Mouse (Mus musculus): Measurements from ENCODE around the gene Gtpbp8.
A peak's percentile ranks its signal among the peaks of the same experiment; 100 is the strongest.

Gtpbp8 gene

DNA sequence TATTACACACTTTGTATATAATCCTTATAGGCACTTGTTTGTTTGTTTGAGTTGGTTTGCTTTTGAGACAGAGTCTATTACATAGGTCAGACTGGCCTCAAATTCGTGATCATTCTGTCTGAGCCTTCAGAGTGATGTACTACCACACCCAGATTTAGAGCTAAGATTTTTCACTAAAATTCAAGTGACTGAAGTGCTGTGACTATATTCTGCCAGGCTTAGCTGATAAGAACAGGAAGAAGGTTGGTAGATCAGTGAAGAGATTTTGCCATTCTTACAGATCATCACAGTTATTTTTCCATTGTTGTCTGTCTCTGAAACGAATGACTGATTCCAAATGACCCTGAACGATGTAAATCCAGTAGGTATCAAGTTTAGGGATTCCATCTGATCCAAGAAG is 1.8 kb upstream of the Gtpbp8 start:
- DNase-seq (ENCODE audit: low read depth, low spot score) = no peak

GRCm38 (mm10) chr16:44745471-44745865 is 695 bp downstream of the Gtpbp8 start:
- no peak for DNase-seq (ENCODE audit: low read depth, low spot score)
- 0 out of 2 replicates have a peak, but pooled peaks cover 3% of the 10 kb centered on the region for H3K36me3 ChIP-seq (ENCODE audit: control insufficient read depth, insufficient read depth, low read length, poor library complexity, severe bottlenecking)
- no peaks in the 10 kb centered on the region for H3K27me3 ChIP-seq (ENCODE audit: control insufficient read depth, insufficient read depth, low read length, poor library complexity, severe bottlenecking)

More for the DNA sequence above, 1.8 kb upstream of the Gtpbp8 start:
- H3K27me3 ChIP-seq (ENCODE audit: control insufficient read depth, insufficient read depth, low read length, poor library complexity, severe bottlenecking) = no peaks in the 10 kb centered on the region
- H3K36me3 ChIP-seq (ENCODE audit: control insufficient read depth, insufficient read depth, low read length, poor library complexity, severe bottlenecking) = no peaks in the 10 kb centered on the region

GRCm38 (mm10) chr16:44742753-44743152 is 3.4 kb downstream of the Gtpbp8 start:
- peaks cover 9% of the 10 kb centered on the region; the same call in 1 of the 2 replicates for H3K36me3 ChIP-seq (ENCODE audit: control insufficient read depth, insufficient read depth, low read length, poor library complexity, severe bottlenecking)
- H3K27me3 ChIP-seq (ENCODE audit: control insufficient read depth, insufficient read depth, low read length, poor library complexity, severe bottlenecking) = no peaks in the 10 kb centered on the region
- peak; percentile 18 for DNase-seq (ENCODE audit: low read depth, low spot score)

DNA sequence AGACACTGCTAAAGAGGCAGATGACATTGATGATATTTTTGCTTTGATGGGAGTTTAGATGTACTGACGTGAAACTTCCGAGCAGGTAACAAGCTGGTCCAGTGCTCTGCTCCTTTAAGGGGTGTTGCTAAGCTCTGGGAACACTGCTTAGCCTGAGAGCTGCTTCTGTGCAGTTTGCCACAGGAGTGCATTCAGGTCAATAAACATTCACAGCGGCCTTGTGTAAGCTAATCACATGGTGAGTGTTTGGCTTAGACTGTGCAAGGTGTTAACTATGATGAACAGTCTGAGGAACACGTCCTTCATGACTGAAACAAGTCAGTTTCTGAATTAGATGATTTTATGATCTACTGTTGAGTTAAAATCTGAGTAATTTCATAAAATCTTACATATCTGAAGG is 10.0 kb downstream of the Gtpbp8 start:
- Histone ChIP-seq H3K36me3 (ENCODE audit: control insufficient read depth, insufficient read depth, low read length, poor library complexity, severe bottlenecking) (peaks cover 19% of the 10 kb centered on the region), H3K27me3 (ENCODE audit: control insufficient read depth, insufficient read depth, low read length, poor library complexity, severe bottlenecking) (no peaks in the 10 kb centered on the region)
- no peak for DNase-seq (ENCODE audit: low read depth, low spot score)

GRCm38 (mm10) chr16:44735676-44736075 is 10.5 kb downstream of the Gtpbp8 start:
- H3K27me3 ChIP-seq (ENCODE audit: control insufficient read depth, insufficient read depth, low read length, poor library complexity, severe bottlenecking) = no peaks in the 10 kb centered on the region
- no peak for DNase-seq (ENCODE audit: low read depth, low spot score)
- H3K36me3 ChIP-seq (ENCODE audit: control insufficient read depth, insufficient read depth, low read length, poor library complexity, severe bottlenecking) = peaks cover 19% of the 10 kb centered on the region

DNA sequence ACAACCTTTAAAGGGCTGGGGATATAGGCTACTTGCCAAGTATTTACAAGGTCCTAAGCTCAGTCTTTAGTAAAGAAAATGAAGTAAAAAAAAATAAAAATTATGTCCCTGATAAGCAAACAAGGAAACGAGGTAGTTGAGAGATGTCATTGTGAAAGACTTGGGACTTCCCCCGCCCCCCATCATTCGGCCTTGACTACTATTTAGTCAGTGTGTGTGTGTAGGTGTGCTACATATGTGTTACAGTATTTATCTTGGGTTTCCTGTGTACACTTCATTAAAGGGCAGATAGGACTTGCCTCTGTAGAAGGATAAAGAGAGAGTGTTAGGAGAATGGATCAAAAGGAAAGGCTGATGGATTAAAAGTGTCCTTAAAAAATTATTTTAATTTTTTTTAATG is 12.1 kb downstream of the Gtpbp8 start:
- DNase-seq (ENCODE audit: low read depth, low spot score) = peak; percentile 27
- Histone ChIP-seq H3K27me3 (ENCODE audit: control insufficient read depth, insufficient read depth, low read length, poor library complexity, severe bottlenecking) (no peaks in the 10 kb centered on the region), H3K36me3 (ENCODE audit: control insufficient read depth, insufficient read depth, low read length, poor library complexity, severe bottlenecking) (peaks cover 19% of the 10 kb centered on the region)

DNA sequence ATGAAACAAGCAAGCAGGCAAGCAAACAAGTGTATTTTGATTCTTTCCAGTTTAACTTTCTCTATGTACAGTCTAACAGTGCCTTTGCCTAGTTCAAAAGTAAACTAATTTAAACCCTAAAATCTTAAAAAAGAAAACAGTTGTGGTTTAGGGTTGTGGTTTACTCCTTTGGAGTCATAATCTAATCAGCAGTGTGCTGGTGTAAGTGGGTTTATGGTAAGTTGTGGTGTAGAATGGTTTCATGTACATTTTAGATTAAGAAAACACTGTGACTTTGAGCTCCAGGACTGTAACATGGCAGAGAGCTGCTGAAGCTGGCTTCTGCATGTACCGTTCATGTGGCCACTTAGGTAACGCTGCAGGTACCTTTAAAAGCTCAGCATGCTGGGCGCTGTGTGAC is 18.6 kb downstream of the Gtpbp8 start:
- no peak for DNase-seq (ENCODE audit: low read depth, low spot score)
- Histone ChIP-seq H3K27me3 (ENCODE audit: control insufficient read depth, insufficient read depth, low read length, poor library complexity, severe bottlenecking) (no peaks in the 10 kb centered on the region), H3K36me3 (ENCODE audit: control insufficient read depth, insufficient read depth, low read length, poor library complexity, severe bottlenecking) (peaks cover 7% of the 10 kb centered on the region; the same call in 1 of the 2 replicates)

DNA sequence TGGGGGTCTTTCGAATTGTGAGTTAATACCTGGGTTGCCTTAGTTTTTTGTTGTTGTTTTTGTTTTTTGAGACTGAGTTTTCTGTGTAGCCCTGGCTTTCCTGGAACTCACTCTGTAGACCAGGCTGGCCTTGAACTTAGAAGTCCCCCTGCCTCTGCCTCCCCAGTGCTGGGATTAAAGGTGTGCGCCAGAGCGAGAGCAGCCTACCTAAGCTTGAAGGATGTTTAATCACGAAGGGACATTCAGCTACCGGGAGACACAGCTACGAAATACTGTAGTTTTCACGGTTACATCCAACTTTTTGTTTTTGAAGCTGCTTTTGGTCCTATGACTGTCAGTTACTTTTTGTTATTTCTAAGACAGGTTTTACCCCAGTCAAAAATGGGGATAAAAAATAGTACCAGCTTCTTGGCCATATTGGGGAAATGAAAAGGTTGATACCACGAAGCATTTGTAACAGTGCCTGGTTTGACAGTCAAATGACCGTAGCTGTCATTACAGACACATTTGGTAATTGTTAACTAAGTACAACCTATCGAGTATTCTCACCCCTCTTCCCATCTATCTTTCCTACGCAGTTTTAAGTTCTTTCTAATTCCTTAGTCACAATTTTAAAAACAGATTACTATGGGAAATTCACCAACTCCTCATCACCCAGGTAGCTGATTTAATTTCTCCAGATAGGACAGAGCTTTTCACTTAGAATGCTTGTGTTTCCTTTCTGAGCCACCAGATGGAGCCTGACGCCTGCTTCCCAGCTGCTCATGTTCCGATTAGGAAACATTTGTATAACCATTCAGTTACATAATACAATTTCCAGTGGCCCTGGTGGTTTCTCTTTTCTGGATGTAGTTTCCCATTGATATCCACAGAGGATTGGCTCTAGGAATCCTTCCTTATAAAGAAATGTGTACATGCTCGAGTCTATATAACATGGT is 20.6 kb downstream of the Gtpbp8 start:
- H3K27me3 ChIP-seq (ENCODE audit: control insufficient read depth, insufficient read depth, low read length, poor library complexity, severe bottlenecking) = no peaks in the 10 kb centered on the region
- H3K36me3 ChIP-seq (ENCODE audit: control insufficient read depth, insufficient read depth, low read length, poor library complexity, severe bottlenecking) = peaks cover 2% of the 10 kb centered on the region; the same call in 1 of the 2 replicates
- DNase-seq (ENCODE audit: low read depth, low spot score) = peak; percentile 83

DNA sequence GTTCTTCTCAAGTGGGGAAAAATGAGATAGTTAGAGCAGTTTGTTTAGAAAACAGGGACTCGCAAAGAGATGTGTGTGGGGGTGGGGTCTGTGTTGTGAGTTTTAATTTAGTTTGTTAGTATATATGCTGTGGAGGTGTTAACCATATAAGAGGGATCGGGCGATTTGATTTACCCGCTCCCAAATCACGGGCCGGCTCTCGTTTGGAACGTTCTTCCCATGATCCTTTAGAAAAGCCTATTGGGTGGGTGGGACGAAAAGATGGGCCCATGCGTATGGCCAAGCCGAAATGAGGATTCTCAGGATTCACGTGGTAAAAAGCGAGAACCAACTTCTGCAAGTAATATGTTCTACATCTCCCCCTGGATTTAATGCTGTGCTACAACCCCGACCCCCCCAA is 21.3 kb downstream of the Gtpbp8 start:
- no peaks in the 10 kb centered on the region for H3K27me3 ChIP-seq (ENCODE audit: control insufficient read depth, insufficient read depth, low read length, poor library complexity, severe bottlenecking)
- H3K36me3 ChIP-seq (ENCODE audit: control insufficient read depth, insufficient read depth, low read length, poor library complexity, severe bottlenecking) = peaks cover 2% of the 10 kb centered on the region; the same call in 1 of the 2 replicates
- peak; percentile 16 for DNase-seq (ENCODE audit: low read depth, low spot score)

DNA sequence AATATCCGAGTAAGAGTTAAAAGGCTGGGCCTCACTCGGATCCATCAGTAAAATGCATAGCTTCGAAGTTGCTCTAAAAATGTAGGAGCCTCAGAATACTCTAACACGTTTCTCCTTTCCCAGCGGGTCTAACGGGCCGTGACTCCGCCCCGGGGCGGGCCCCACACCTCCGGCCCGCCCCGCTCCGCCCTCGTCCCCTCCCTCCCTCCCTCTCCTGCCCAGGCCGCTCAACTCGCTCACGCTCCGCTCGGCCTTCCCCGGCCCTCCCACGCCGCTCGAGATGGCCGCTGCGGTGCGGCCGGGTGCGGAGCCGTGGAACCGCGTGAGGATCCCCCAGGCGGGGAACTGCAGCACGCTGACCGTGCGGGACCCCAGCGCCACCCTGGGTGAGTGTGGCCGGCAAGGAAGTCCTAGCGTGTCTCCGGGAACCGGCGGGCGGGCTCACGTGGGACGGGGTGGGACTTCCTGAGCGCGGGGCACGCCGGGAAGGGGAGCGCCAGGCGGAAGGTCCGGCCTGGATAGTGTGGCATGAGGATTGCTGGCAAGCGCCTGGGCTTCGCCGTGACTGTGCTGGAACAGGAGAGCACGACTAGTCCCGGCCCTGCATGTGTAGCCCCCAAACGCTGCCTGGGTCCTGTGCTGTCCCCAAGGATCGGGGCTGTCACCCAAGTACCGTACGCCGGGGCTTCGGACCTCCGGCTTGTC is 21.9 kb downstream of the Gtpbp8 start, which contains the start of gene Nepro:
TSS of gene Nepro (plus strand) at position 219 of the 705 bp plus-strand sequence.
- peaks cover 2% of the 10 kb centered on the region; the same call in 1 of the 2 replicates for H3K36me3 ChIP-seq (ENCODE audit: control insufficient read depth, insufficient read depth, low read length, poor library complexity, severe bottlenecking)
- H3K27me3 ChIP-seq (ENCODE audit: control insufficient read depth, insufficient read depth, low read length, poor library complexity, severe bottlenecking) = no peaks in the 10 kb centered on the region
- DNase-seq (ENCODE audit: low read depth, low spot score) = peak; percentile 87

DNA sequence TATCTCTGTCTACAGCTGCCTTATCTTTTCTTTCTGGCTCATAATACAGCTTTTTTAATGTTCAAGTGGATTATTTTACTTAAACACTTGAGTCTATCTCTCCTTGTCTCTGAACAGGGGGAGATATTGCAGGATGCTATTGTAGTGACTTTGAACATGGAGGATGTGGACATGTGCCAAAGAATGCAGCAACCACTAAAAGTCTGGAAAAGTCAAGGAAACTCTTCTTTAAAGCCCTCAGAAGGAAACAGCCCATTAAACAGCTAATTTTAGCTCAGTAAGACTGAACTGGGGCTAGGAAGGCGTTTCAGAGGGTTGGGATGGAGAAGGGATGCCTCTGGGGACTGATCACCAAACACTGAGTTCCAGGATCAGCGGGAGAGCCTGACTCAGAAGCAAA is 23.5 kb downstream of the Gtpbp8 start:
- no peak for DNase-seq (ENCODE audit: low read depth, low spot score)
- no peaks in the 10 kb centered on the region for H3K27me3 ChIP-seq (ENCODE audit: control insufficient read depth, insufficient read depth, low read length, poor library complexity, severe bottlenecking)
- H3K36me3 ChIP-seq (ENCODE audit: control insufficient read depth, insufficient read depth, low read length, poor library complexity, severe bottlenecking) = no peaks in the 10 kb centered on the region; the same call in 1 of the 2 replicates

GRCm38 (mm10) chr16:44720518-44720917 is 25.6 kb downstream of the Gtpbp8 start:
- peak; percentile 32 for DNase-seq (ENCODE audit: low read depth, low spot score)
- H3K36me3 ChIP-seq (ENCODE audit: control insufficient read depth, insufficient read depth, low read length, poor library complexity, severe bottlenecking) = no peaks in the 10 kb centered on the region; the same call in 1 of the 2 replicates
- H3K27me3 ChIP-seq (ENCODE audit: control insufficient read depth, insufficient read depth, low read length, poor library complexity, severe bottlenecking) = no peaks in the 10 kb centered on the region

DNA sequence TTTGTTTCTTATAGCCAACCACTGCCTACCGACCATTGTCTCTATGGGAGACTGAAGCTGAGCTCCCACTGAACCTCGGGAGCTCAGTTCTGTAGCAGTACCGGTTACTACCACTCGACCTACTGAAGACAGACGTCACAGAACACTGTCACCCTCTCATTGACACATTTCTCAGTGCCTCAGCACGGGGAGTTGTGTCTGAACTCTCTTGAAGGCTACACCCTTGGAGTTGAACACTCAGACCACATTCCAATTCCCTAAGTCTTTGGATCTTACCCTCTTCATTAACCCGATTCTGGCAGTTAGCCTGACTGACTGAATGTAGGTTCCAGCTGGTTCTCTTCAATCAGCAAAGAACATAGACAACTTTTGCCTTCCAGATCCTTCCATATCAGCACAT is 26.8 kb downstream of the Gtpbp8 start:
- Histone ChIP-seq H3K36me3 (ENCODE audit: control insufficient read depth, insufficient read depth, low read length, poor library complexity, severe bottlenecking) (no peaks in the 10 kb centered on the region; the same call in 1 of the 2 replicates), H3K27me3 (ENCODE audit: control insufficient read depth, insufficient read depth, low read length, poor library complexity, severe bottlenecking) (no peaks in the 10 kb centered on the region)
- DNase-seq (ENCODE audit: low read depth, low spot score) = no peak

GRCm38 (mm10) chr16:44717838-44718237 is 28.3 kb downstream of the Gtpbp8 start:
- no peaks in the 10 kb centered on the region for H3K27me3 ChIP-seq (ENCODE audit: control insufficient read depth, insufficient read depth, low read length, poor library complexity, severe bottlenecking)
- no peak for DNase-seq (ENCODE audit: low read depth, low spot score)
- H3K36me3 ChIP-seq (ENCODE audit: control insufficient read depth, insufficient read depth, low read length, poor library complexity, severe bottlenecking) = no peaks in the 10 kb centered on the region; the same call in 1 of the 2 replicates

DNA sequence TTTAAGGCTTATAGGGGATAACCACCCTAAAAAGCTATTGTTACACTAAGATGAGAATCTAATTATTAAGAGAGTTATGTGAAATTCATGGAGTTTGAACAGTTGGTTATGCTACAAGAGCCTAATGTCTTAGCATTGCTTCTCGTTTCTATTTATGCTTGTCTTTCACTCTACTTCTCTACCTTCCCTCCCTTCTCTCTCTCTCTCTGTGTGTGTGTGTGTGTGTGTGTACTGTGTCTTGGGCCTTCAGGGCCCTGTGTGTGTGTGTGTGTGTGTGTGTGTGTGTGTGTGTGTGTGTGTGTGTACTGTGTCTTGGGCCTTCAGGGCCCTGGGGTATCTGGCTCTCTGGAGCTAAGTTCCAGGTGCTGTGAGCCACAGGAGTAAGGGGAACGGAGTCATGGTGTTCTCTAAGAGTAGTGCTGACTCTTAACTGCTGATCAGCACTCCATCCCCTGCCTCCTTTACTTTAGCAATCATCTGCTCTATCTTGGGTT is 29.0 kb downstream of the Gtpbp8 start:
- no peak for DNase-seq (ENCODE audit: low read depth, low spot score)
- Histone ChIP-seq H3K36me3 (ENCODE audit: control insufficient read depth, insufficient read depth, low read length, poor library complexity, severe bottlenecking) (no peaks in the 10 kb centered on the region; the same call in 1 of the 2 replicates), H3K27me3 (ENCODE audit: control insufficient read depth, insufficient read depth, low read length, poor library complexity, severe bottlenecking) (no peaks in the 10 kb centered on the region)

Data from splenic B cell, adult 2 months (primary cell).